Mouse (Mus musculus) cerebellum, postnatal 14 days (tissue): ENCODE measurements around the gene Arrdc2.
"Not testable (repeated sequence)": the region's sequence is repeated elsewhere in the genome, so short reads cannot be mapped to it uniquely, and the experiment has no call there.

Experiments used
- DNase-seq, 2 experiments: peaks; one replicate each; pipeline ENCODE4 v3.0.0; 2021; ENCODE audit warnings: mixed read lengths in 2 of 2

Gene Arrdc2

DNA sequence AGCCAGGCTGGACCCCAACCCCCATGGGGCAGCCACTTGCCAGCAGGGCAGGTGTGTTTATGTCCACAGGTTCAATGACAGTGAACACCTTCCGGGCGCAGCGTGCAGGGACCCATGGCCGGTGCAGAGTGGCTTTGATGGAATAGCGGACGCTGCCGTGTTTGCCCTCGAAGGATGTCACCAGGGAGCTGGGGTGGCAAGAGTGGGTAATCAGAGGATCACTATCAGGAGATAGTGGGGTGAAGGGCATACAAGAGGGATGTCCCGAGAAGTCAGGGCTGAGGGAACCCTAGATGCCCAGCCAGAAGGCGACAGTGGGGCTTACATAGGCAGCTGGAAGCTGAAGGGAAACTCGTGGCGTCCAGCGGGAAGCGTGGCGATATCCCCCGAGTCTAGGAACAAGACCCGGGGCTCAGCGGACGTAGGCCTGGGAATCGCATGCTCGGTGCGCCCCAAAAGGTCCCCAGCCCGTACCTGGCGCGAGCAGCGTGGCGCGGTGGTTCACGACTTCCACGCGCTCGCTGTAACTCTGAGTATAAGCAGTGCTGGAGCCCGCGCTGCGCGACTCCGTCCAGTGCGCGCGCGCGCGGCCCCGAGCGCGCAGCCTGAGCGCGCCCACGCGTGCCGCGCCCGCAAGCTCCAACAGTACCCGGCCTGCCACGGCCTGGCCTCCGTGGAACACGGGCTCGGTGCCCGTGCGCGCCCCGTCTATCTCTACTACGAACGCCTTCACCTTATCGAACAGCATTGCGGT, 689 bp downstream of the Arrdc2 start:
- DNase-seq, result peak; percentile 42 to 50

DNA sequence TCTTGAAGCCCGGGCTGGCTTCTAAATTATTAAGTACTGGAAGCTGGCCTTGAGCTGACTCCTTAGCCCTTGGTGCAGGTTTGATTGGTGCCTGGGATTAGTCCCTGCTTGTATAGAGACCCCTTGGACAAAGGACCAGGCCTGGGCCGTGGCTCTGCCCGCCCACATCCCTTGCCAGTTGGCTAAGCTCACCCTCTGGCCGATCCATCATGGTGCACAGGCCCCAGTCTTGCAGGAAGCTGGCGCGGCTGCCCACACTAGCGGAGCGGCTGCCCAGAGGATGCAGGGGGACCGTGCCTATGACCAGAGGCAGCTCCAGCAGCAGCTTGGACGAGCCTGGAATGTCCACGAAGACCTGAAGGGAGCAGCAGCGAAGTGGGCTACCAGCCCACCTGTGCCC, 2.9 kb downstream of the Arrdc2 start:
- peak; percentile 37 to 45 for DNase-seq

DNA sequence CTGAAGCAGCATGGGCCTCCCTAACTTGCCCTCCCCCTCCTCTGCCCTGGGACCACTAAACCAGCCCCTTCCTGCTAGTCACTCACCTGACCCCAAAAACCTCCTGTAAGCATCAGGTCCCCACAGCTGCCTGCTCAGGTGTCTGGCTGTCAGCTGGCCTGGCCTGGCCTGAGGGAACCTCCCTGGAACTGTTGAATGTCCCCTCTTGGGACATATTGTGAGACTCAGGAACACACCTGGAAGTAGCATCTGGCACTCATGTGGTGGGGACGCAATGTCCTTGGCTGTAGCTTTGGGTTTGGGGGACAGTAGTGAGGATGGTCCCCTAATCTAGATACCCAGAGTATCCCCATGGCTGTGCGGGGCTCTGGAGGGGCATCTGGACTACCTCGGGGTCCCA, 5.4 kb downstream of the Arrdc2 start:
- DNase-seq, result no peak

DNA sequence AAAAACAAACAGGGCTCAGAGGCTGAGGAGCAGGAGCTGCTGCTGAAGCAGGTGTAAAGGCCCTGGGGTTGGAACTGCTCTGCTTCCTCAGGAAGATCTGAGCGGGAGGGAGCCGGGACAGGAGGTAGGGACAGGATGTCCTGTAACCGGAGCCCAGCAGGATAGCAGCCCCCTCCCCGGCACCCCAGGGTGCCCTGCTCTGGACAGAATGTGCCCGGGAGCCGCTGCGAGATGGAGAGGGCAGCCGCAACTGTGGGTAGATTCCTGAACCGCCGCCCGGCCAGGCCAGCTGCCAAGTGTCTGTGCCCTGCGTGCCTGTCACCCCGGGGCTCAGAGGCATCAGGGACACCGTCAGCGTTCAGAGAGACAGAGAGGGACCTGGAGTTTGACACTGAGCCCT, 6.0 kb downstream of the Arrdc2 start:
- DNase-seq, result peak; percentile 53 to 70

DNA sequence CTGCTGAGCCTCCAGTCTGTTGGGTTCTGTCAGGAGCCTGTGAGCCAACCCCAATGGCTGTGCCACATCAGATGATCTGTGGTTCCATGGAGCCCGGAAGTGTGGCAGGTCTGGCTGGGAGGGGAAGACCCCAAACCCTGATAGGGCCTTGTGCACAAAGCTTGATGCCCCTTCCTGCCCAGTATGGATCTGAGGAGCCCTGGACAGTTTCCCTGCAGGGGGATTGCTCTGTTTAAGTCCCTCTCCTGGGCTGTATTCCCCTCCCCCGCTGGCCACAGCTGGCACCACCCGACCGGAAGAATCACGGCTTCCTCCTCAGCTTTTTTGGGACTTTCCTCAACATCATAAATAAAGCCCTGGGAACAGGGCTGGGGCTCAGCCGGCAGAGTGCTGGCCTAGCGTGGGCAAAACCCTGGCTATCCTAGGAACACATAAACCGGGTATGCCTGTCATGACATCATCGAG, 6.5 kb downstream of the Arrdc2 start:
- no peak for DNase-seq

DNA sequence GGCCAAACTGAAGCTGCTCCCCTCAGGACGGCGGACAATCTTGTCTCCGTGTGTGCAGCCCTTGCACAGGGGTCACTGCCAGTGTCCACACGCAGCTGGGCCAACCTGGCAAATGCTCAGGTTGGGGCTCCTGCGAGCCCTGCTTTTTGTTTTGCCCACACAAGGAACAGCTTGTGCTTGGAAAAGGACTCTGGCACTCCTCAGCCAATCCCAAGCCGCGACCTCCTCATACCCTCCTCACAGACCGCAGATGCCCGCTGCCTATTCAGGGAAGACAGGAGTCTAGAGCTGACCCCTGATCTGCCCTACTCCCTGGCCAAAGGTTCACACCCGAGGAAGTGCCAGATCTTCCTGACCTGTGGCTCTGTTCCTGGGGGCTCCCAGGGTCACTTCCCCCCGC, 7.1 kb downstream of the Arrdc2 start:
- no peak for DNase-seq

DNA sequence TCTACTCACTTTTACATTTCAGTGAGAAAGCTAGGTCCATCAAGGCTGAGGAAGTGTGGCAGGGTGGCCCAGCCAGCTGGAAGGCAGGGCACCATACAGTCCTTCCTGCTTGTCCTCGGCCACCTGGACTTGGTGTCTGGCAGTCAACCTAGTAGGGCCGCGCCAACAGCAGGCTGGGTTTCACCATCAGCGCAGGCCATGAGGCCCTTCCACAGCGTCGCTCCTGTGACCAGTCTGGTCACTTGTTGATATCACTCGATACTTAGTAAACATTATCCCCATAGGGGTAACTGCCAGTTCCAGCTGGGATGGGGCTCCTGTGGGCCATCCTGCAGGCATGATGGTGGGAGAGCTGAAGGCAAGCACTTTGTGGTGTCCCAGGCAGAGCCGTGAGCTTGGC, 8.0 kb downstream of the Arrdc2 start:
- no peak for DNase-seq

DNA sequence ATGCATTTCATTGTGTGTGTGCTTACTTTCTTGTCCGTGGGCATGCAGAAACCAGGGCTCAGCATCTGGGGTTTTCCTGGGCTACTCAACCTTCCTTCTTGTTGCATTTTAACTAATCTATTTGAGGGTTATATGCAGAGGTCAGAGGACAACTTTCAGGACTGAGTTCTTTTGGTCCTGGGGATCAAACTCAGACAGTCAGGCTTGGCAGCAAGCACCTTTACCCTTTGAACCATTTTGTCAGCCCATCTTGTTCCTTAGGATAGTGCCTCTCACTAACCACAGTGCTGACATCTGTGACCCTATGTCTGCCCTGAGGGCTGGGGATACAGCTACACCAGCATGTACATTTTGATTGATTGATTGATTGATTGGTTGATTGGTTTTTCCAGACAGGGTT, 11.7 kb downstream of the Arrdc2 start:
- no peak for DNase-seq

DNA sequence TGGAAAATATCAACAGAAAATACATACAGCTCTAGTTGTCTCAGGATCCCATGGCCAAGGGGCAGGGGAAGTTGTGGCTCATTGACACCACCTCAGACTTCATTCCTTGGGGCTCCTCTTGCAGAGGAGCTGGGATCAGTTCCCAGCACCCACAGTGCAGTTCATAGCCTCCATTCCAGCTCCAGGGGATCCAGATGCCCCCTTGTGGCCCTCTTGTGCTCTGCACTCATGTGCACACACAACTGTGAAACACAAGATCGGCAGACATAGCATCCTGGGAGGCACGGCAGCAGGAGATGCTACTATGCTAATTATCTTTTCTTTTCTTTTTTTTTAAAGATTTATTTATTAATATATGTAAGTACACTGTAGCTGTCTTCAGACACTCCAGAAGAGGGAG, 12.5 kb downstream of the Arrdc2 start:
- DNase-seq, result no peak

DNA sequence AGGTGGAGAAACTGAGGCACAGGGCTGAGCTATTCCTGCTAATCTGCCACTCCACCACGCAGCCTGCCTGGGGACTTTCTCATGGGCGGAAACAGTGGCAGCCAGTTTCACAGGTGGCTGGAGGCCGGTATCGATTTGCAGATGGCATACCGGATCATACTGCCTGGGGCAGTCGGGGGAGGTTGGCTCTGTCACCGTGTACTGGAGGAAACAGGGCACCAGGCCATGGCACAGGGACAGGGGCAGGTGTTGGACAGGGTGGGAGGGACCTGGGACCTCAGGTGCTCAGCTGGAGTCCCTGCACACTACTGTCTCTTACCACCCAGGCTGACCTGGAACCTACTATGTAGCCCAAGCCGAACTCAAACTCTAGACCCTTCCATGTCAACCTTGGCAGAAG, 13.7 kb downstream of the Arrdc2 start:
- no peak for DNase-seq

DNA sequence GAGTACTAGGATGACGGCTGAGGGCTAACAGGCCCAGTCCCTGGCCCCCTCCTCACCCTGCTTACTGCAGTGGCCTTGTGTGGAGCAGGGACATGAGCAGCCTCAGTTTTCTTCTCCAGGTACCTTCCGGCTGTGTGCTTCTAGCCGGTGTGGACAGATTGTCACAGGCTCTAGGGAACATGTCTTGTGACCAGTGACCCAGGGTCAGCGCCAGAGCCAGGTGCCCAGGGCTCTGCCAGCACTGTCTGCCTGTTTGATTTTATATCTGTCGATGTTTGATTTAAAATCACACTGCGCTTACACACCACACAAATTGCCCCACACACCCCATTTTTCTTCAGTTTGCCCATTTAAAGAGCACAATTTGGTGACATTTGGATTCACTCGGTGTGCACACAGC, 15.7 kb downstream of the Arrdc2 start:
- DNase-seq, result no peak

DNA sequence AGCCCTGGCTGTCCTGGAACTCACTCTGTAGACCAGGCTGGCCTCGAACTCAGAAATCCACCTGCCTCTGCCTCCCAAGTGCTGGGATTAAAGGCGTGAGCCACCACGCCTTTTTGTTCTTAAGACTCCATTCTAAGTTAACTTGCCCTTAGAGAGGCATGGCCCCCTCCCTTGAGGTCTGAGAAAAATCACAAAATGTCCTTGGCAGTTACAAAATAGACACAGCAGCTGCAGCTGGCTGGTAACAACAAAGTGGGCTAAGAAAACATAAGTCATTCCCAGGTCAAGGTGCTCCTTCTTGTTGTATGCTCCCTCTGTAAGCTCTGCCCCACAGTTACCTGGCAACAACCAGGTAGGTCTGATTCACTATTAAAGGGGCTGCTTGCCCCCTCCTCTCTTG, 16.9 kb downstream of the Arrdc2 start:
- DNase-seq, result not testable (repeated sequence)

DNA sequence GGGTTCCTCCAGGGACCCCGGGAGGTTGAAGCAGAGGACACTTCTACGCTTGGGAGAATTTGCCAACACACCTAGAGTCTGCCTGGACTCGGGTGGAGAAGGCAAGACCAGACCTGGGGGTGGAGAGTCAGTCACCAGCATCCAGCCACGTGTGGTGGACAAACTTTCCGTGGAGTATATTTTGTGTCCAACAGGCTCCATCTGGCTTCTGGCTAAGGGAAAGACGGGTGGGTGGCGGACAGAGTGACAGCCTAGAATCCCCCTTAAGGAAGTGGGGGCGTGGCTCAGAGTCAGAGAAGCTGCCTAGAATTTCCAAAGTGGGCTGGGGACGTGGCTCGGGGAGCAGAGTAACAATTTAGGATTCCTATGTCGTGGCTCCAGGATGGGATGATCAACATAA, 17.5 kb downstream of the Arrdc2 start:
- no peak for DNase-seq

DNA sequence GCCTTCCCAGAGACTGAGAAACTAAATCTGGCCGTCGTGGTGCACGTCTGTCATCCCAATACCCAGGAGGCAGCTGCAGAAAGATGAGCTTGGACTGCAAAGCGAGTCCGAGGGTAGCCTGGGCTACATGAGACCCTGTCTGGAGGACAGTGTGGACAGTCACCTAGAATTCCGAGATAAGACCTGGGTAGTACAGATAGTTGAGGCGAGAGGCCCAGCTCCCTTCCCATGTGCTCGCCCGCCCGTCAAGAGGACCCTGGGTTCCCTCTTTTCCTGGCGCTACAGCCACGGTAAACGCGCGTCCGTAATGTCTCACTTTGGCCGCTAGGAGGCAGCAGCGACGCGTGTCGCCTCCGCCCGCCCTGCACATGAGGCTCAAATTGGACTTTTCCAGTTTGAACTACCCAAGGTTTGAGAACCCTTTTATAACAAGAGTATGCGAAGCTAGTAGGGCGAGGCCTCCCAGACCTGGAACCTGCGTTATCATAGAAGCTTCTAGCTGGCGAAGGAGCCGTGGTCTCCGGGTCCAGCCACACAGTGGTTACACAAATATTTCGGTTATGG, 18.0 kb downstream of the Arrdc2 start:
- DNase-seq, result peak; percentile 82 to 83

DNA sequence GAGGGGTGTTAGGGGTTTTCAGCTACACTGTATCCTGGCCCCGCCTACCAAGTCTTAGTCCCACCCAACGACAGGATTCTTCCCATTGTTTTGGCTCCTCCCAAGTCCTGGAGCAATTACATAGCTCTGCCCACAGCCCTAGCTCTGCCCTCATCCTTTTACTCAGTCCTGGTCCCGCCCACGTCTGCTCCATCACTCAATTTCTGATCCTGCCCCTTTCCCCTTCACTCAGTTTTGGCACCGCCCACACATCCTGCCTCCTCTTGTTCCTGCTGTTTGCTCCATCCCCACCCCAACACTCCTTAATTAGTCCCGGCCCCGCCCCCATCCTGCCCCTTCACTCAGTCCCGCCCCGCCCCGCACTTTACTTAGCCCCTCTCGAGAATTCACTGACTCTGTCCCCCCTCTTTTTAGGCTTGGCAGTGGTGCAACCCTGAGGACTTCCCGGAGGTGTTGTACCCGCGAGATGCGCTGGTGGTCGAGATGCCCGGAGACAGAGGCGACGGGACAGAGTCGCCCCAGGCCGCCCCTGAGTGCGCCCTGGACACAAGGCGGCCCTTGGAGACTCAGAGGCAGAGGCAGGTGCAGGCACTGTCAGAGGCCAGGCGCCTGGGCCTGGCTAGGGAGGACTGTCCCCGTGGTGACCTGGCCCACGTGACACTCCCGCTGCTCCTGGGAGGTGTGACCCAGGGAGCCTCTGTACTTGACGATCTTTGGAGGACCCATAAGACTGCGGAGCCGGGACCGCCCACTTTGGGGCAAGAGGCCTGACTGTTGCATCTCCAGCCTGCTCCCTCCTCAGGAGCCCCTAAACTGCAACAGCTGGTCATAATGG, 19.2 kb downstream of the Arrdc2 start:
- DNase-seq, result no peak

DNA sequence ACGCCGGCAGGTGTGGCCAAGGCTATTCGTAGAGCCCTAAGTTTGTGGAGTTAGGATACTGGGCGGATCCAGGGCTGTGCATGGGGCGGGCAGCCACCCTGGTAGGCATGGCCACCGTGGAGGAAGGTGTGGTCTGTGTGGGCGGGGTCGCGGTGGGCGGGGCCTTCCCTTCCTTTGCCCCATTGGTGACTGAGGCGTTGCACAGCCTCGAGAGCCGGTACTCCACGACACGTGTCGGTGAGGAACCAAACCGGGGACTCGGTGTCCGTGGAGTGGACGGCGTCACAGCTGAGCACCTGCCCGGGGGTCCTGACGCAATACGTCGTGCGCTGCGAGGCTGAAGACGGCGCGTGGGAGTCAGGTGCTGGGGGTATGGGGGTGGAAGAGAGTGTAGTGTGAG, 22.8 kb downstream of the Arrdc2 start:
- no peak for DNase-seq

DNA sequence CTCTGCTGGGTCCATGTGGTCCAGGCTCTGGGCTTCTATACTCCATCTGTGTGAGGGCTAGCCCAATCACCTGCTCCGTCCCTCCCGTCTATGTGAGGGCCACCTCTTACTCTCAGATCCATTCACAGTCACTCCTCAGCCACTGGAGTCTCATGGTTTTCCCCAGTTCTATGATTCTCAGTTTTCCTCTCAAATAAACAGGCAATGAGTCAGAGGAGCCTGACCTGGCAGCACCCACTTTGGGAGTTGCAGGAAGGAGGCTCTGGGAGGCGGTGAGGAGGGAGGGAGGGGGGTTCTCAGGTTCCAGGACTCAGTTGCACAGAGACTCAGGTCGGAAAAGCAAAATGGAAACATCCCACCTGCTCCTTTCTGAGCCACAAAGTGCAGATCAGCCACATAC, 26.6 kb downstream of the Arrdc2 start:
- no peak for DNase-seq

DNA sequence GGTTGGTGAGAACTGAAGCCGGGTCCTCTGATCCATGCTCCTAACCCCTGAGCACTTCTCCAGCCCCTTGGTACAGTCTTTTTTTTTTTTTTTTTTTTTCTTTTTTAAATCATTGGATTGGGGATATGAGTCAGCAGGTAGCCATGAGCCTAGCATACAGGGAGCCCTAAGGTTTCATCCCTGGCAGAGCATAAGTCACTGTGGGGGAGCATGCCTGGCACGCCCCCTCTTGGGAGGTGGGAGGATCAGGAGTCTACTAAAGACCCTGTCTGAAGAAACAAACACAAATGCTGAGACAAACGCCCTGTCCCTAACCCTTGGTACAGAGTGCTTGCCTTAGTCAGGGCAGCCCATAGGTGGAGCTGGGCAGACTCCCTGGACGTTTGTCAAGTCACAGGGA, 27.5 kb downstream of the Arrdc2 start:
- DNase-seq, result no peak

DNA sequence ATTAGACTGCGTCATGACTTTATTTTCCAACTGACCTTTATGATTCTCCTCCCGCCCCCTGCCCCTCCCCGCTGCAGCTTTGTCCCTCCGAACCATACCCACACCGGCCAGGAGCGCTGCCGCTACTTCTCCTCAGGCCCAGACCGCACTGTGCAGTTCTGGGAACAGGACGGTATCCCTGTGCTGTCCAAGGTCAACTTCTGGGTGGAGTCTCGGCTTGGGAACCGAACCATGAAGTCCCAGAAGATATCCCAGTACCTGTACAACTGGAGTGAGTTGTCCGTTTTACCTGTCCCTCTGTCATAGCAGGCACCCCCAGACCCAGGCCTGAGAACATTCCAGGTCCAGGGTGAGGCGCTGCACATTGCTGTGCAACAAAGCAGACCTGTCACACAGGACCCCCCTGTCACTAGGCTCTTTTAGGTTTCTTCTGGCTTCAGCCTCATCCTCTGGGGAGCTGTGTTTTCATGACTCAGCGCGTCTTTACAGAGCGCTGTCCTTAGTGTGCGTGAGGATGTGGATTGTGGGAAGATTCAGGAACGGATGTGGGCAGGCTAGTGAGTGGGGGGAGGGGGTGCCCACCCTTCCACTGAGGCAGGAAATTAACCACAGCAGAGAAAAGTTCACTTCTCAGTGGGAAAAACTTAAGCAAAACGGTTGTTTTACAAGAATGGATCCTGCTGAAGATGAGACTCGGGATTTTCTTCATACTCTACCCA, 28.4 kb downstream of the Arrdc2 start:
- DNase-seq, result no peak

DNA sequence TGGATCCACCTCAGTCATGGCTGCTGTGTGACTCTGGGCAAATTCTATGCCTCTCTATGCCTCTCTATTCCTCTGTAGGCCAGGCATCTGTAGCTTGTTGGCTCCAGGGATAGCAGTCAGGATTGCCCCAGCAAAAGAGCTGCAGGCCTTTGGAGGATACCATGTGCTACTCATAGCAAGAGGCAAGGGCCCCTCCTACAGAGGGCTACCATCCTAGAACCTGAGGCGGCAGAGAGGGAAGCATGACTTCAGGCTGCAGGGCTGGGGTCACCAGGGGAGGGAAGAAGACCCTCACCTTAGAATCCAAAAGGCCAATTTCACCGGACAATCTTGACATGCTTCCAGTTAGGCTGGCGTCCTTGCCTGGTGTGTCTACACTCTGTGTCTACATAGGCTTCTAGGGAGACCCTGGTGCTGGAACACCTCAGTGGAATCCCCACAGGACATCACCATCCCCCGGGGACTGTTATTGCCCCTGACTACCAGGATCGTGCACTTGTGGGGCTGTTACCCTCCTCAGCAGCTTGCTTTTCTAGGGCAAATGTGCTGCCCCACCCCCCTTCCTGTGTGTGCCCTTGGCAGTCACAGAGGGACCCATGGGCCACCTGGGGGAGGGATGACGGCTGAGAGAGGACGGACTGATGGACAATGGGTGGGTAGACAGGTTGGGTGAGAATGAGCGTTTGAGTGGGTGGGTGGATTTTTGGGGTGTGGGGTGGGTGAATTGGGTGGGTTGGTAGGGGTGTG, 30.4 kb downstream of the Arrdc2 start:
- no peak for DNase-seq

DNA sequence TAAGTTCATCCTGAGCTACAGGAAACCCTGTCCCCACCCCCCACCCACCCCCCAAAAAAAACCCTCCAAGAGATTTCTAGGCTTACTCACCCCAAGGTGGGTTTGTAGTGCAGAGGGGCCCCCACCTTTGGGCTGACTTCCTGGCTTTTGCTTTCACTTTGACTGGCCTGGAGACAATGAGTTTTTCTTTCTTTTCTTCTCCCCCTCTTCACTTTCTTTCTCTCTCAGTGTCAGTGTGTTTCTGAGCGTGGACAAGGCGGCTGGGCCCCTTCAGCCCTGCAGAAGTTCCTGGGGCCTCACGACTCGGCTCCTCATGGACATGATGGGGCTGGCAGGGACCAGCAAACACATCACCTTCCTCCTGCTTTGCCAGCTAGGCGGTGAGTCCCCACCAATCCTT, 31.3 kb downstream of the Arrdc2 start, which contains the start of gene Il12rb1:
Gene Il12rb1, plus strand, starts transcription at position 211 of the 400 bp plus-strand sequence.
- DNase-seq, result no peak

DNA sequence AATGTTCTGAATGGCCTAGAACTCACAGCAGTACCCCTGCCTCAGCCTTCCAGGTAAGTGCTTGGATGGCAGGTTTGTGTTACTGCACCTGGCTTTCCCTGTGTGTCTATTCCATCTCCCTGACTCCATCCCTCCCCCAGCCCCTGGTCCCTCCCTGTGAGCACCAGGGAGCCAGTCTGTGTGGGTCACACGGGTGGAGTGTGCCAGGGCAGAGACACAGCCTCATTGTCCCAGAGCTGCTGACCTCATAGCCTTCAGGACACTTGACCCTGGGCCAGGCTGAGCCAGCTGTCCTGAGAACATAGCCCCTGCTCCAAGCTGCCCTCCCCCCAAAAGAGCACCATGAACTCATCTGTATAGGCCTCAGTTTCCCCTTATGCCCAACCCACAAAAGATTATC, 32.2 kb downstream of the Arrdc2 start:
- no peak for DNase-seq
